Mouse (Mus musculus): ENCODE results near the gene Vmn2r8. TPM values are rescaled to one million over a fixed set of nuclear protein-coding genes. Genes with fewer than 3 reads are reported as not detected.

Vmn2r8 gene
- total RNA-seq, 2 experiments from 2014 or later: not detected

Other genes starting within 250 kb of the Vmn2r8 start
- gene Gak, start 179.1 kb downstream of the Vmn2r8 start, total RNA-seq (2014; fragmentation: Nextera tagmentation): 66.2 and 88.6 TPM in 2 replicates
- 101 and 104 TPM in 2 replicates for gene Gak, start 179.1 kb downstream of the Vmn2r8 start, total RNA-seq (2017)
- gene Tmem175, start 179.1 kb downstream of the Vmn2r8 start, total RNA-seq (2014; fragmentation: Nextera tagmentation): 20.5 and 21.9 TPM in 2 replicates
- 6.5 and 12.3 TPM in 2 replicates for gene Tmem175, start 179.1 kb downstream of the Vmn2r8 start, total RNA-seq (2017)
- gene Idua, start 148.5 kb downstream of the Vmn2r8 start, total RNA-seq (2014; fragmentation: Nextera tagmentation): 19.9 and 20.7 TPM in 2 replicates
- gene Idua, start 148.5 kb downstream of the Vmn2r8 start, total RNA-seq (2017): 2.8 and 7.8 TPM in 2 replicates
- gene Dgkq, start 139.2 kb downstream of the Vmn2r8 start, total RNA-seq (2014; fragmentation: Nextera tagmentation): 16.3 and 24.7 TPM in 2 replicates
- 10.5 and 13.0 TPM in 2 replicates for gene Dgkq, start 139.2 kb downstream of the Vmn2r8 start, total RNA-seq (2017)
- gene Slc26a1, start 133.3 kb downstream of the Vmn2r8 start, total RNA-seq (2014; fragmentation: Nextera tagmentation): 22.9 and 25.8 TPM in 2 replicates
- 10.7 and 12.3 TPM in 2 replicates for gene Slc26a1, start 133.3 kb downstream of the Vmn2r8 start, total RNA-seq (2017)
- 16.8 and 29.8 TPM in 2 replicates for gene Fgfrl1, start 116.5 kb downstream of the Vmn2r8 start, total RNA-seq (2014; fragmentation: Nextera tagmentation)
- 7.5 and 8.4 TPM in 2 replicates for gene Fgfrl1, start 116.5 kb downstream of the Vmn2r8 start, total RNA-seq (2017)
- gene Rnf212, start 33.9 kb downstream of the Vmn2r8 start, total RNA-seq (2014; fragmentation: Nextera tagmentation): not detected in 2 replicates
- not detected in 2 replicates for gene Rnf212, start 33.9 kb downstream of the Vmn2r8 start, total RNA-seq (2017)
- gene Tmed11, start 13.5 kb downstream of the Vmn2r8 start, total RNA-seq (2014; fragmentation: Nextera tagmentation): not detected in 2 replicates
- not detected in 2 replicates for gene Tmed11, start 13.5 kb downstream of the Vmn2r8 start, total RNA-seq (2017)
- gene Vmn2r9, start 43.8 kb upstream of the Vmn2r8 start, total RNA-seq (2014; fragmentation: Nextera tagmentation): not detected in 2 replicates
- not detected in 2 replicates for gene Vmn2r9, start 43.8 kb upstream of the Vmn2r8 start, total RNA-seq (2017)
- gene Vmn2r10, start 197.7 kb upstream of the Vmn2r8 start, total RNA-seq (2014; fragmentation: Nextera tagmentation): not detected in 2 replicates
- not detected in 2 replicates for gene Vmn2r10, start 197.7 kb upstream of the Vmn2r8 start, total RNA-seq (2017)

All from megakaryocyte-erythroid progenitor cell, adult 5-6 weeks (primary cell).